Mouse (Mus musculus) liver, embryonic 14.5 days (tissue): ENCODE results near the gene Nptn. TPM values are rescaled to one million over a fixed set of nuclear protein-coding genes. Genes with fewer than 3 reads are reported as not detected.

Experiments
- ATAC-seq: fragments of 200-750 bp; cut with Nextera tagmentation; 2 replicates; pipeline ENCODE4 v1.8.0; 2017; ENCODE audit warnings: moderate number of reproducible peaks, mild to moderate bottlenecking, moderate library complexity; ENCODE audit not compliant: insufficient read depth
- DNase-seq, 3 experiments: peaks; one replicate each; pipeline ENCODE4 v3.0.0-alpha.2; 2012 to 2013; ENCODE audit warnings: low read depth in 3 of 3, low spot score in 3 of 3
- H3K27ac ChIP-seq: fragments of 300-500 bp; sonication (generic); 2 replicates; pipeline ENCODE4 v1.5.1; 2014; ENCODE audit warnings: moderate library complexity, mild to moderate bottlenecking, control low read depth, inconsistent platforms
- H3K27me3 ChIP-seq: fragments of 300-500 bp; sonication (generic); 2 replicates; pipeline ENCODE4 v1.6.1; 2014; ENCODE audit warnings: mild to moderate bottlenecking, low read length, moderate library complexity; ENCODE audit not compliant: control insufficient read depth, insufficient read depth
- H3K36me3 ChIP-seq: fragments of 300-500 bp; sonication (generic); replicated peaks from 2 replicates; pipeline ENCODE4 v1.6.1; 2014; ENCODE audit warnings: low read depth; ENCODE audit not compliant: control insufficient read depth, insufficient read depth
- H3K4me1 ChIP-seq, 2 experiments: fragments of 200-500 bp in 1 of 2; fragments of 300-500 bp in 1 of 2; sonication (generic) in 1 of 2; replicated peaks; 2 replicates each; pipeline ENCODE4 v1.6.1; 2012 to 2014; ENCODE audit warnings: antibody characterized with exemption in 1 of 2, inconsistent platforms in 1 of 2, low read length in 1 of 2; ENCODE audit not compliant: control insufficient read depth in 2 of 2, insufficient read depth in 2 of 2
- H3K4me2 ChIP-seq: fragments of 300-500 bp; sonication (generic); 2 replicates; pipeline ENCODE4 v1.6.1; 2014; ENCODE audit warnings: low read depth, mild to moderate bottlenecking, control low read depth, moderate library complexity
- H3K4me3 ChIP-seq, 2 experiments: fragments of 200-500 bp in 1 of 2; fragments of 300-500 bp in 1 of 2; sonication (generic) in 1 of 2; 2 replicates each; pipeline ENCODE4 v1.5.1; 2012 to 2014; ENCODE audit warnings: low read depth in 2 of 2, low read length in 2 of 2, mild to moderate bottlenecking in 2 of 2, control low read depth in 1 of 2, inconsistent platforms in 1 of 2, moderate library complexity in 1 of 2; ENCODE audit not compliant: insufficient read depth in 1 of 2
- H3K9ac ChIP-seq: fragments of 300-500 bp; sonication (generic); replicated peaks from 2 replicates; pipeline ENCODE4 v1.6.1; 2014; ENCODE audit warnings: mild to moderate bottlenecking, control low read depth, moderate library complexity
- H3K9me3 ChIP-seq: fragments of 300-500 bp; sonication (generic); 2 replicates; pipeline ENCODE4 v1.6.1; 2016; ENCODE audit warnings: low read length, mixed read lengths; ENCODE audit not compliant: control insufficient read depth
- CTCF ChIP-seq: IDR thresholded peaks from 2 replicates; pipeline ENCODE4 v1.5.1; 2016; ENCODE audit warnings: antibody characterized with exemption, low read depth, control low read depth
- EP300 ChIP-seq: IDR thresholded peaks from 2 replicates; pipeline ENCODE4 v1.6.1; 2016; ENCODE audit warnings: antibody characterized with exemption, low read depth
- WGBS: fragments of 180-500 bp; shearing (Covaris S2); extraction: QIAGEN DNeasy Blood & Tissue Kit; methylation state at CpG from one replicate; pipeline ENCODE4 v1.1.7; 2014; ENCODE audit not compliant: insufficient replicate concordance; 5-methylcytosine and 5-hydroxymethylcytosine counted together
- polyA plus RNA-seq, 2 experiments: library from polyadenylated mRNA; depleted of rRNA in 1 of 2; stranded (reverse) in 1 of 2; unstranded in 1 of 2; fragments of >200 nt; fragmentation: Nextera tagmentation in 1 of 2; extraction: Ambion mirVana in 1 of 2; gene quantifications; 2 replicates each; pipeline versions ENCODE4 v1.2.1 to v1.2.3; 2012 to 2014

The Nptn gene
- polyA plus RNA-seq, 2 experiments, result 107 to 145 TPM

GRCm38 (mm10) chr9:58554908-58555684, 26.9 kb upstream of the Nptn start, which contains the start of gene Cd276:
Gene Cd276 (minus strand): TSS chr9:58555437.
- Histone ChIP-seq H3K4me1 (peaks cover 0 to 26% of the 10 kb centered on the region in 2 experiments; a peak in 2 of 4 replicates), H3K27ac (no peak within 1 kb of the TSS), H3K36me3 (no peaks in the 10 kb centered on the region), H3K9me3 (no peaks in the 10 kb centered on the region), H3K4me3 (peak within 1 kb of the TSS; percentile 53 to 54), H3K27me3 (peaks cover 37% of the 10 kb centered on the region), H3K4me2 (peak within 1 kb of the TSS; percentile 70), H3K9ac (peak within 1 kb of the TSS; percentile 33)
- WGBS, result under 1% methylated on average over 66 of the region's 68 CpGs
- no peak for DNase-seq
- no peak for ATAC-seq
- TF ChIP-seq EP300 (no peak), CTCF (no peak)

- Histone ChIP-seq H3K27me3 (peaks cover 37% of the 10 kb centered on the region), H3K4me3 (peak overlapping the region; percentile 53 to 54; a peak in 3 of 4 replicates), H3K4me2 (peak overlapping the region; percentile 70), H3K9ac (no peak overlapping the region), H3K9me3 (no peaks in the 10 kb centered on the region), H3K36me3 (no peaks in the 10 kb centered on the region), H3K27ac (no peak overlapping the region), H3K4me1 (peaks cover 0 to 28% of the 10 kb centered on the region in 2 experiments; a peak in 2 of 4 replicates)
- ATAC-seq (no peak), DNase-seq (no peak)
- TF ChIP-seq EP300, result no peak
- no peak for TF ChIP-seq CTCF
- WGBS, result 6% methylated on average over 9 of the region's 9 CpGs
Measured at GRCm38 (mm10) chr9:58555685-58556414, 26.2 kb upstream of the Nptn start.

- Histone ChIP-seq H3K27me3 (peaks cover 37% of the 10 kb centered on the region), H3K9ac (no peak overlapping the region), H3K27ac (no peak overlapping the region), H3K4me1 (peaks cover 0 to 28% of the 10 kb centered on the region in 2 experiments; a peak in 2 of 4 replicates), H3K4me3 (no peak overlapping the region), H3K9me3 (no peaks in the 10 kb centered on the region), H3K36me3 (no peaks in the 10 kb centered on the region), H3K4me2 (no peak overlapping the region)
- DNase-seq (no peak), ATAC-seq (no peak)
- WGBS, result 51% methylated on average over 7 of the region's 7 CpGs
- no peak for TF ChIP-seq CTCF
- TF ChIP-seq EP300, result no peak
Measured at GRCm38 (mm10) chr9:58556627-58557026, 25.4 kb upstream of the Nptn start.

- Histone ChIP-seq H3K9me3 (no peaks in the 10 kb centered on the region), H3K4me2 (no peak overlapping the region), H3K27ac (no peak overlapping the region), H3K4me1 (peaks cover 0 to 28% of the 10 kb centered on the region in 2 experiments; a peak in 2 of 4 replicates), H3K9ac (no peak overlapping the region), H3K36me3 (no peaks in the 10 kb centered on the region), H3K4me3 (no peak overlapping the region), H3K27me3 (peaks cover 31% of the 10 kb centered on the region)
- no peak for ATAC-seq
- TF ChIP-seq EP300 (no peak), CTCF (no peak)
- no peak for DNase-seq
- 24% methylated on average over 3 of the region's 3 CpGs for WGBS
Measured at GRCm38 (mm10) chr9:58557457-58558455, 24.3 kb upstream of the Nptn start.
